Mouse (Mus musculus) mouse trophoblast stem cell (cell line): ENCODE measurements at regions not wholly inside any gene's neighbourhood (a gene's known extent, or its start where the extent isn't known, plus 50 kb on each side); places are given as distances from the start of the nearest gene placed in this dataset.

Experiments
- in situ Hi-C, 2 experiments: fragments of 300-500 bp; cut with MseI, MboI; formaldehyde crosslinking; loops; 2 replicates in 1 of 2; 3 replicates in 1 of 2; pipeline ENCODE4 v1.15.1; 2025

DNA sequence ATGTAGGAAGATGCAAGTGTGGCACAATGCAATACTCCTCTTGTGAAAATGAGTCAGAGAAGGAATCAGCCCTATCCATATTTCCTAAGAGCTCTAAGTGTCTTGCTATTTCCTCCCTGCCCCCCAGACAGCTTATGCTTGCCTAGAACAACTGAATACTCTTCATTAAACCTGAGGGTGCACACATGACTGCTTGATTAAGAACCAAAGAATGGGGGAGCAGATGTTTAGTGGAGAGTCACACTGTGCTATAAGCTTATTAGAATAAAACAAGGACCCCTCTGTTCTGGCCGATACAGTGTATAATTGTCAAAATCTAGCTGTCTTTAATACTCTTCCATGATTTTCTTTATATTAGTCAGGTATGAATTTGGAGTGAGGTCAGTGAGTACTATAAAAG, 458.8 kb upstream of the Mon1b start:
- in situ Hi-C loops = no loop called here

DNA sequence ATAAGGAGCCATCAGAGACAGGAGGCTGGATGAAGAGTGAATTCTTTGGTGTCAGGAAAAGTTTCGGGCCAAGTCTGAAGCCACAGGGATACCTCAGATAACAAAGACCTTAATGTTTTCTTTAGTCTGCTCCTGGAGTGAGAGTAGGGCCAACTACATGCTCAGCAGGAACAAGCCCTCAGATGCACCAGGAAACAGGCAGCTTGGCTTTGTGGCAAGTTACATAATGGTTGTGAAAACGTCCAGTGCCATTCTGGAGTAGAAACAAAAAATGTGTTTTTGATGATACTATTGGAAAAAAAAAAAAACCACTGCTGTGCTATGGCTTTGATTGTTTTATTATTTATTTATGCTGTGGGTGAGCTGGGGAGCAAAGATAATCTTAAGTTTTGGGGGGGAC, 452.2 kb upstream of the Mon1b start:
- in situ Hi-C loops = no loop called here

DNA sequence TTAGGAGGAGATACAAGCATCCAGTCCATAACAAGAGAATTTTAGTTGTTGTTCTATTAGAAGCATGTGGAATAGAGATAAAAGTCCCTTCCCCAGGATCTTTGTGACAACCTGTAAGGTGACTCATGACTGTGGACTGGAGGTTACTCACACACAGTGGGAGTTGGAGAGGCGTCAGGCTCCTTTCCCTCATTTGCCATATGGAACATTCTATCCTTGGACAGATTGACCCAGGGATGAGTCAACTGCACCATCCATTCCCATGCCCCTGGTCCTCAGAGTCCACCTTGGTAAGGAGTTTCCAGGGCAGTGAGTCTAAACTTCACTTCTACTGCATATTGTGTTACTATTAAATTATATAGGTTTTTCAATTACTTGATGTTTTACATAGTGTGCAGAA, 444.9 kb upstream of the Mon1b start:
- in situ Hi-C loops = no loop called here

GRCm38 (mm10) chr8:113191537-113191936, 443.9 kb upstream of the Mon1b start:
- in situ Hi-C loops = no loop called here
